Mouse (Mus musculus): ENCODE measurements at regions not wholly inside any gene's neighbourhood (a gene's known extent, or its start where the extent isn't known, plus 50 kb on each side); places are given as distances from the start of the nearest gene placed in this dataset.

- no peak for DNase-seq
Observed at GRCm38 (mm10) chr15:42311166-42311565, 2177.0 kb downstream of the 9330182O14Rik start.

GRCm38 (mm10) chr15:42320349-42320748 is 2186.2 kb downstream of the 9330182O14Rik start:
- no peak for DNase-seq

DNA sequence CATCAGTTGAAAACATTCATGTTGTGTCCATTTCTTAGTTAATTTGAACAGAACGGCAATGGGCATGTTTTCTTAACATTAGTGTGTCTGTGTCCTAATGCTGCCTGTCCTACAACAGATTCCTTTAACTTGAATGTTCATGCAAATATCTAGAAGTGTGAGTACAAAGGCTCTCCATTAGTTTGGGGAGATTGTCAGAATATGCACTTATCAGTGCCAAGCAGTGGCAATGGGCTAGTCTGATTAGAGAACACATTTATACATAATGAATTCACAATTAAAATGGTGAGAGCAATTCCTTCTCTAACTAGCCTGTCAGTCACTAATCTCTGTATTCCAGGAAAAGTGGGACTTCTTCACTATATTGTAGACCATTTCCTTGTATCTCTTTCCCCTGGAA is 2188.8 kb downstream of the 9330182O14Rik start:
- DNase-seq, result no peak

DNA sequence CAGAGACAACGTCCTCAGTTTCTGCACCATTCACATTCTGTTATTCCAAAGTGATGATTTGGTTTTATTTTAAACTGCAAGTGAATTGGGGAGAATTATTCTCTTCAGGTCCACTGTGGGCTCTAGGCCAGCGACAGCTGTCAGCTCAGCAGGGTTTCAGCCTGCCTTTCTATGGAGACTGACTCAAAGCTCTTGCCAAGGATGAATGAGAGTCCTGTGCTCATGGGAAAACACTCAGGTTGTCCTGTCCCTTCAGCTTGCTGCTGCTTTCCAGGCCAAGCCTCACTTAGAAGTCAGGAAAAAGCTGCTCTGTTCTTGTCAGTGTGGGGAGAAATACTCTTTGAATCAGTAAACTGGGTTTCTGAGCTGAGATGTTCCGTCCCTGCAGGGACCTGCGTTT is 2191.1 kb downstream of the 9330182O14Rik start:
- peak; percentile 95 for DNase-seq

- peak; percentile 16 for DNase-seq
Observed at GRCm38 (mm10) chr15:42328535-42328934, 2194.4 kb downstream of the 9330182O14Rik start.

DNA sequence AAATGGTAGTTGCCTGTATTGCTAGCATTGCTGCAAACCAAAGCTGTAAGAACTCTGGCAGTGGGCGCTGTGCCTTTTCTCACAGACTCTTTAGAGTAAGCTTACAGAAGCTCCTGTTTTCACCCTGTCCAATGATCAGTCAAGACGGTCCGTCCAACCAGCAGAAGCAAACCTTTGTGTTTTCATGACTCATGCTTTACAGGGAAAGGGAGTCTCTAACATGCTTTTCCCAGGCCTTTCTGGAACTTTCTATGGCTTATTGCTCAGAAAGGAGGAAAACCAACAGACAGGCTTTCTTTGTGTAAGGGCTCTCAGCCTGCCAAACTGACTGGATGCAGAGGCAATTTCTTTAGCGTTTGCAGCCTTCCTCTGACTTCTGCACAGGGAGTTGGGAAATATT is 2195.6 kb downstream of the 9330182O14Rik start:
- DNase-seq, result no peak

DNA sequence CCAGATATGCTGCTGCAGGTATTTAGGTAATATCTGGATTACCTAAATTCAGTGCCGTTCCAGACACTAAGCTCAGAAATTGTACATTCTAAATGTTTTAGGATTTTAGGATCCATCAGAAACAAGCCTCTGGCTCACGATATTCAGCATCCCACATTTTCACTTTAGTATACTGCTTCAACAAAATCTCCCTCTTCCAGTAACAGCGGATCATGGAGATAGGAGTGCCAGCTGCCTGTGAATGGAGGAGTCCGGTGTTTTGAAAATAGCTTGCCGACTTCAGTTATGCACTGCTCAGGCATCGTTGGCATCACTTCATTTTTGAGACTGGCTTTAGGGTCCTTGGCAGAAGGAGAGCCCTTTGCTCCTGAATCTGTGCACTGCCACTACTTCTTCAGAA is 2199.5 kb downstream of the 9330182O14Rik start:
- DNase-seq, result no peak

DNA sequence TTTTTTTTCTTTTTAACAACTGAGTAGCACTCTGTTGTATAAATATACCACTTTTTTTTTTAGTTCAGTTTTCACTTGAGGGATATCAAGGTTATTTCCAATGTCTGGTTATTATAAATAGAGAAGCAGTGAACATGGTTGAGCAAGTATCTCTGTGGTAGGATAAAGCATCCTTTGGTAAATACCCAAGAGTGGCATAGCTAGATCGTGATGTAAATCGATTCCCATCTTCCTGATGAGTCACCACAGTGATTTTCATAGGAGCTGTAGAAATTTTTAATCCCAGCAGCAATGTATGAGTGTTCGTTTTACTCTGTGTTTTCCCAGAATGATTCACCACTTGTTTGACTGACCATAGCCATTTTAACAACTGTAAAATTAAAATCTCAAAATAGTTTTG is 2212.0 kb downstream of the 9330182O14Rik start:
- DNase-seq, result no peak

DNA sequence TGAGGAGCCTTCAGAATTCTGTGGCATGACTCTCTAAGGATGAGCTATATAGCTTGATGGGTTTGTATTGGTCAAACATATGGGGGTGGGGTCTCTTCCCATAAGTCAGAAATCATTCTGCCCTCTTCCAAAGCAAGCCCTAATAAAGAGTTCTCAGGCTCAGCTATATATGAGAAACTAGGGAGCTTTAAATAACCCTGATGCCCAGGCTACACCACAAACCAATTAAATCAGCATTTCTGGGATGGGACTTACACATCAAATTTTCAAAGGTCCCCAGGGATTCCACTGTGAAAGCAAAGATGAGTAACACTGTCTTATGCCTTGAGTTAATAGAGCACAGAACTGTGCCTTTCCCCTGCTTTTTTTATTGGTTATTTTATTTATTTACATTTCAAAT is 2227.7 kb downstream of the 9330182O14Rik start:
- DNase-seq, result no peak

- DNase-seq, result no peak
Observed at GRCm38 (mm10) chr15:42364979-42365378, 2230.8 kb downstream of the 9330182O14Rik start.

- DNase-seq, result no peak
Observed at GRCm38 (mm10) chr15:42366796-42367195, 2232.6 kb downstream of the 9330182O14Rik start.

GRCm38 (mm10) chr15:42369603-42370002 is 2235.4 kb downstream of the 9330182O14Rik start:
- DNase-seq, result no peak

DNA sequence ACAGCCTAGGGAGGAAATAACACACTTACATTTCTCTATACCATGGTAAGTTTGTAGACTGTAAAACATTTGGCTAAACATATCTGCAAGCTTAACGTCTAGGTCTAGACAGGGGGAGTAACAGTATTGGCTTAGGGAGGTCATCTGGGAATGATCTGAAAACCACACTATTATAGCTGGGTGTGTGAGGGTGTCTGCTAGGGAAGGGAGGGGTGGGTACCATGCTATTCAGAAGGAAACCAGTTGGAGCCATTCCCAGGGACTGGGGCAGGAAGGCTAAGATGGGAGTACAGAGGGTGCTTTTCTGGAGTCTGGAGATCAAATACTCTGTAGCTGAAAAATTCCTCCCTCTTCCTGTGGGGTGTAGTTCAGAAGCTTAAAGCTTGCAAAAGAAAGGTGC is 2235.9 kb downstream of the 9330182O14Rik start:
- no peak for DNase-seq

GRCm38 (mm10) chr15:42372704-42373286 is 2238.6 kb downstream of the 9330182O14Rik start:
- DNase-seq, result no peak
